Mouse (Mus musculus) c-Kit-positive CD71-positive TER-119-positive erythroid progenitor cells, embryonic 14.5 days (primary cell): ENCODE data around the gene Ep400.

Experiments
- DNase-seq: peaks from one replicate; pipeline ENCODE4 v3.0.0-alpha.2; 2013; ENCODE audit warnings: low spot score

Ep400 gene

GRCm38 (mm10) chr5:110770448-110771158, at the start of gene Ep400:
Ep400 (minus strand) TSS chr5:110770717.
- peak; percentile 99 for DNase-seq

- DNase-seq: peak; percentile 100
These were observed 39.3 kb upstream of the Ep400 start, which contains the start of gene Ulk1 for GRCm38 (mm10) chr5:110809667-110810325. Ulk1 (minus strand) TSS chr5:110810097.

- DNase-seq: peak; percentile 27
These were observed 38.5 kb upstream of the Ep400 start for GRCm38 (mm10) chr5:110808821-110809666.

GRCm38 (mm10) chr5:110808061-110808631, 37.6 kb upstream of the Ep400 start:
- DNase-seq: peak; percentile 75

GRCm38 (mm10) chr5:110807453-110807852, 36.9 kb upstream of the Ep400 start:
- DNase-seq: no peak

GRCm38 (mm10) chr5:110806676-110807075, 36.2 kb upstream of the Ep400 start:
- no peak for DNase-seq

GRCm38 (mm10) chr5:110806154-110806553, 35.6 kb upstream of the Ep400 start:
- DNase-seq: no peak

GRCm38 (mm10) chr5:110804012-110804743, 33.7 kb upstream of the Ep400 start:
- DNase-seq: peak; percentile 36

GRCm38 (mm10) chr5:110802809-110803208, 32.3 kb upstream of the Ep400 start:
- no peak for DNase-seq

GRCm38 (mm10) chr5:110802186-110802585, 31.7 kb upstream of the Ep400 start:
- DNase-seq: no peak

GRCm38 (mm10) chr5:110801036-110801624, 30.6 kb upstream of the Ep400 start:
- no peak for DNase-seq

- no peak for DNase-seq
These were observed 27.2 kb upstream of the Ep400 start for GRCm38 (mm10) chr5:110797696-110798095.

- no peak for DNase-seq
These were observed 23.8 kb upstream of the Ep400 start for GRCm38 (mm10) chr5:110794363-110794762.

- no peak for DNase-seq
These were observed 18.2 kb upstream of the Ep400 start for GRCm38 (mm10) chr5:110788684-110789083.

- DNase-seq: no peak
These were observed 15.7 kb upstream of the Ep400 start for GRCm38 (mm10) chr5:110786081-110786835.

GRCm38 (mm10) chr5:110783150-110783549, 12.6 kb upstream of the Ep400 start:
- DNase-seq: no peak

GRCm38 (mm10) chr5:110781529-110782238, 11.2 kb upstream of the Ep400 start:
- peak; percentile 73 for DNase-seq

- no peak for DNase-seq
These were observed 10.4 kb upstream of the Ep400 start for GRCm38 (mm10) chr5:110780761-110781528.
